Mouse (Mus musculus): ENCODE measurements at regions not wholly inside any gene's neighbourhood (a gene's known extent, or its start where the extent isn't known, plus 50 kb on each side); places are given as distances from the start of the nearest gene placed in this dataset.

GRCm38 (mm10) chr1:169142216-169142615 is 389.0 kb downstream of the Nuf2 start:
- ATAC-seq (ENCODE audit: low FRiP score, low read depth), result no peak
- Histone ChIP-seq H3K4me2 (replicated peaks; ENCODE audit: low read depth, low read length, severe bottlenecking) (no peak overlapping the region), H3K27ac (replicated peaks; ENCODE audit: low read depth, low read length) (no peak overlapping the region), H3K9ac (ENCODE audit: low read depth, low read length, severe bottlenecking) (no peak overlapping the region), H3K36me3 (ENCODE audit: control insufficient read depth, insufficient read depth, low read length) (no peaks in the 10 kb centered on the region), H3K9me3 (ENCODE audit: control insufficient read depth, low read length) (0 out of 2 replicates have a peak, but pooled peaks cover 3% of the 10 kb centered on the region), H3K27me3 (ENCODE audit: control insufficient read depth, insufficient read depth, low read length) (no peaks in the 10 kb centered on the region), H3K4me1 (ENCODE audit: control insufficient read depth, insufficient read depth, low read length) (no peaks in the 10 kb centered on the region), H3K4me3 (replicated peaks; ENCODE audit: low read length) (no peak overlapping the region)
- no peak for DNase-seq (ENCODE audit: low spot score)
- no peak for TF ChIP-seq POLR2A (IDR thresholded peaks at IDR 0.05; ENCODE audit: borderline replicate concordance, extremely low read depth, insufficient read depth, insufficient read length)
- 75% methylated on average over 3 of the region's 3 CpGs for WGBS

GRCm38 (mm10) chr1:169140056-169140455 is 391.2 kb downstream of the Nuf2 start:
- no peaks in the 10 kb centered on the region for H3K27me3 ChIP-seq (ENCODE audit: control insufficient read depth, insufficient read depth, low read length)
- ATAC-seq (ENCODE audit: low FRiP score, low read depth) (no peak), DNase-seq (ENCODE audit: low spot score) (no peak)
- H3K36me3 ChIP-seq (ENCODE audit: control insufficient read depth, insufficient read depth, low read length), result no peaks in the 10 kb centered on the region
- TF ChIP-seq POLR2A (IDR thresholded peaks at IDR 0.05; ENCODE audit: borderline replicate concordance, extremely low read depth, insufficient read depth, insufficient read length), result no peak
- no peak overlapping the region for H3K27ac ChIP-seq (replicated peaks; ENCODE audit: low read depth, low read length)
- no peaks in the 10 kb centered on the region for H3K4me1 ChIP-seq (ENCODE audit: control insufficient read depth, insufficient read depth, low read length)
- no peak overlapping the region for H3K4me3 ChIP-seq (replicated peaks; ENCODE audit: low read length)
- no peak overlapping the region for H3K4me2 ChIP-seq (replicated peaks; ENCODE audit: low read depth, low read length, severe bottlenecking)
- H3K9me3 ChIP-seq (ENCODE audit: control insufficient read depth, low read length), result 0 out of 2 replicates have a peak, but pooled peaks cover 3% of the 10 kb centered on the region
- no peak overlapping the region for H3K9ac ChIP-seq (ENCODE audit: low read depth, low read length, severe bottlenecking)
- WGBS, result 81% methylated on average over 3 of the region's 3 CpGs

GRCm38 (mm10) chr1:169139507-169139906 is 391.8 kb downstream of the Nuf2 start:
- no peak overlapping the region for H3K4me3 ChIP-seq (replicated peaks; ENCODE audit: low read length)
- DNase-seq (ENCODE audit: low spot score), result no peak
- H3K27me3 ChIP-seq (ENCODE audit: control insufficient read depth, insufficient read depth, low read length), result no peaks in the 10 kb centered on the region
- H3K9ac ChIP-seq (ENCODE audit: low read depth, low read length, severe bottlenecking), result no peak overlapping the region
- H3K36me3 ChIP-seq (ENCODE audit: control insufficient read depth, insufficient read depth, low read length), result no peaks in the 10 kb centered on the region
- WGBS, result 68% methylated on average over 5 of the region's 5 CpGs
- TF ChIP-seq POLR2A (IDR thresholded peaks at IDR 0.05; ENCODE audit: borderline replicate concordance, extremely low read depth, insufficient read depth, insufficient read length), result no peak
- no peak overlapping the region for H3K4me2 ChIP-seq (replicated peaks; ENCODE audit: low read depth, low read length, severe bottlenecking)
- no peaks in the 10 kb centered on the region for H3K4me1 ChIP-seq (ENCODE audit: control insufficient read depth, insufficient read depth, low read length)
- no peak overlapping the region for H3K27ac ChIP-seq (replicated peaks; ENCODE audit: low read depth, low read length)
- ATAC-seq (ENCODE audit: low FRiP score, low read depth), result no peak
- H3K9me3 ChIP-seq (ENCODE audit: control insufficient read depth, low read length), result 0 out of 2 replicates have a peak, but pooled peaks cover 3% of the 10 kb centered on the region

GRCm38 (mm10) chr1:169139184-169139486 is 392.1 kb downstream of the Nuf2 start:
- WGBS, result 36% methylated on average over 2 of the region's 2 CpGs
- Histone ChIP-seq H3K36me3 (ENCODE audit: control insufficient read depth, insufficient read depth, low read length) (no peaks in the 10 kb centered on the region), H3K27me3 (ENCODE audit: control insufficient read depth, insufficient read depth, low read length) (no peaks in the 10 kb centered on the region)

GRCm38 (mm10) chr1:169138404-169139183 is 392.7 kb downstream of the Nuf2 start:
- H3K27me3 ChIP-seq (ENCODE audit: control insufficient read depth, insufficient read depth, low read length), result no peaks in the 10 kb centered on the region
- H3K9me3 ChIP-seq (ENCODE audit: control insufficient read depth, low read length), result 0 out of 2 replicates have a peak, but pooled peaks cover 3% of the 10 kb centered on the region
- no peaks in the 10 kb centered on the region for H3K36me3 ChIP-seq (ENCODE audit: control insufficient read depth, insufficient read depth, low read length)
- DNase-seq (ENCODE audit: low spot score) (no peak), ATAC-seq (ENCODE audit: low FRiP score, low read depth) (no peak)
- no peak overlapping the region for H3K4me3 ChIP-seq (replicated peaks; ENCODE audit: low read length)
- TF ChIP-seq POLR2A (IDR thresholded peaks at IDR 0.05; ENCODE audit: borderline replicate concordance, extremely low read depth, insufficient read depth, insufficient read length), result no peak
- no peak overlapping the region for H3K27ac ChIP-seq (replicated peaks; ENCODE audit: low read depth, low read length)
- 67% methylated on average over 6 of the region's 6 CpGs for WGBS
- no peak overlapping the region for H3K9ac ChIP-seq (ENCODE audit: low read depth, low read length, severe bottlenecking)
- H3K4me1 ChIP-seq (ENCODE audit: control insufficient read depth, insufficient read depth, low read length), result no peaks in the 10 kb centered on the region
- no peak overlapping the region for H3K4me2 ChIP-seq (replicated peaks; ENCODE audit: low read depth, low read length, severe bottlenecking)

More at GRCm38 (mm10) chr1:169139184-169139486, 392.1 kb downstream of the Nuf2 start:
- DNase-seq (ENCODE audit: low spot score), result no peak
- H3K4me3 ChIP-seq (replicated peaks; ENCODE audit: low read length), result no peak overlapping the region
- no peak for ATAC-seq (ENCODE audit: low FRiP score, low read depth)
- H3K9me3 ChIP-seq (ENCODE audit: control insufficient read depth, low read length), result 0 out of 2 replicates have a peak, but pooled peaks cover 3% of the 10 kb centered on the region
- H3K4me2 ChIP-seq (replicated peaks; ENCODE audit: low read depth, low read length, severe bottlenecking), result no peak overlapping the region
- H3K9ac ChIP-seq (ENCODE audit: low read depth, low read length, severe bottlenecking), result no peak overlapping the region
- no peaks in the 10 kb centered on the region for H3K4me1 ChIP-seq (ENCODE audit: control insufficient read depth, insufficient read depth, low read length)
- no peak for TF ChIP-seq POLR2A (IDR thresholded peaks at IDR 0.05; ENCODE audit: borderline replicate concordance, extremely low read depth, insufficient read depth, insufficient read length)
- H3K27ac ChIP-seq (replicated peaks; ENCODE audit: low read depth, low read length), result no peak overlapping the region
